Mouse (Mus musculus) retina, postnatal 7 days (tissue): Measurements from ENCODE around the gene Naa40.

Experiments
- DNase-seq: peaks from one replicate; pipeline ENCODE4 v3.0.0-alpha.2; 2012; ENCODE audit warnings: low read depth, low spot score

Gene Naa40

DNA sequence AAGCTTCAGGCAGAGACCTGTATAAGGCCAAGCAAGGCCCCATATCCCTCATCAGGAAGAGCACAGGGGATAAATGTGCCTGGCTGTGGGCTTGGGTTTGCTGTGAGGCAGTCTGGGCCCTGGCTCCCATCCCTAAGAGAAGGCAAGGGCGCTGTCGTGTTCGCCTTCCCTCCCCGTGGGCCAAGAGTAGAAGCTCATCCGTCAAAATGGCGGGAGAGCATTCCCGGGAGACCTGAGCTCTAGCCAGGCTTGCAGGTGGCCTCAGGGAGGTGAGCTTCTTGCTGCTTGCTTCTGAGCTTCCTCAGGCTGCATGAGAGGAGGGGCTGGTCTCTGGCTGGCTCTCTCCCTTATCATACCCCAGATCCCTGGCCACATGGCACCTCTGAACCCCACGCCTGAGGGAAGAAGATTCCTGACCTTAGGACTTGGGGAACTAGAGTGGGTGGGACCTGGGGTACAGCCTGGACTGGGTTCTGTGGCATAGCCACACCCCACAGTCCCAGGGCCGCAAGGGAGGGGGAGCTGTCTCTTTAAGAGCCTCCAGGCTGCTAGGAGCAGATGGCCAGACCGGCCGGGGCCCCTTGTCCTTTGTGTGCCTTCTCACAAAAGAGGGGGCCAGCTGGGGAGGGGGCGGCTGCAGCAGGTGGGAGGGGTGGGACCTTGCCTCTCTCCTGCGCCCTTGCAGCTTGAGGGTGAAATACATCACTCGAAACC is 24.7 kb upstream of the Naa40 start:
- DNase-seq, result no peak

DNA sequence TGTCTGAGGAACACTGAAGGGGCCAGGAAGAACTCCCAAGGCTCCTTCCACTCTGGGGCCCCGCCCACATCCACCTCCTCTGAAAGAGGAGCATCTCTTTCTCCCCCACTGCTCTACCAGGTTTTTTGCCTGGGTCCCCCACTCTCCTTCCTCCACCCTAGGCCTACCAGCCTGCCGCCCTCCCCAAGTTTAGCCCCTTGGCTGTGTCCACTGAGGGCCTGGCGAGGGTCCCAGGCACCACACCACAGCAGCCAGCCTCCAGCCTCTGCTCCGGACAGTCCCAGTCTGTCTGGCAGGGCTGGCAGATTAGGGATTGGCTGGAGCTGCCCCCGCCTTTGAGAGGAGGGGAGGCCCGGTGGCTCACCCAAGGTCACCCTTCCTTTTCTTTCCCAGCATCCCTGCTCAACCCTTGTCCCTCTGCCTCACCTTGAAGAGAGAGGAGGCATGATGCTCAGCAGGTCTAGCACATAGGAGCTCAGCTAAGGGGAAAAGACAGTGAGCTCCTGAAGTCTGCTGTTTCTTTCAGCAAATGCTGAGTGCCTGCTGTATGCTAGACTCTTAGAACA is 23.9 kb upstream of the Naa40 start:
- no peak for DNase-seq

DNA sequence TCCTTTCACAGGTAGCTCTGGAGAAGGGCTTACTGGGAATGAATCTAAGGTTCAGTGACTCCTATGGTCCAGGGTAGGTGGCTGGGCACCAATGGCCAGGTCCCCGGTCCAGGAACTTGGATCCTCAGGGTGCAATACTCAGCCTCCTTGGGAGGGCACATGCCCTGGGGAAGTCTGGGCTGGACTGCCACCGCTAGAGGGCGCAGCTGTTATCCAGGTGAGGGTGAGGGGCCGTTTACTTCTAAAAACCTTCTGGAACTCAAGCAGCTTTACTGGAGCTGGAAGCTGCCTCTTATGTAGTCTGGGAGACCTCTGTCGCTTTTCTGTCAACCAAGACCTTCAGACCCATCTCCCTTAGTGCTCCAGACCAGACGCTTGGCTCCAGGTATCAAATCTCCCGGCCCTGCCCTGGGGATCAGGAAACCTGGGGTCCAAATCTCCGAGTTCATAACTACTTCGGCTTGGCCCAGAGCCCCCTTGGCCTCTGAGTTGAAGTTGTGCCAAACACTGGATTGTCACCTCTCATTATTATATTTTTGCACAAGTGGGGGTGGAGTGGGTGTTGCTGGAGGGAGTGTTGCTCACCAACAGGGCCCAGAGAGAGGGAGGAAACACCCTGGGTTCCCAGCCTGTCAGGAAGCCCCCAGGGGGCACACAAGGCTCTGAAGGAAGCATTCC is 23.2 kb upstream of the Naa40 start:
- DNase-seq, result no peak

DNA sequence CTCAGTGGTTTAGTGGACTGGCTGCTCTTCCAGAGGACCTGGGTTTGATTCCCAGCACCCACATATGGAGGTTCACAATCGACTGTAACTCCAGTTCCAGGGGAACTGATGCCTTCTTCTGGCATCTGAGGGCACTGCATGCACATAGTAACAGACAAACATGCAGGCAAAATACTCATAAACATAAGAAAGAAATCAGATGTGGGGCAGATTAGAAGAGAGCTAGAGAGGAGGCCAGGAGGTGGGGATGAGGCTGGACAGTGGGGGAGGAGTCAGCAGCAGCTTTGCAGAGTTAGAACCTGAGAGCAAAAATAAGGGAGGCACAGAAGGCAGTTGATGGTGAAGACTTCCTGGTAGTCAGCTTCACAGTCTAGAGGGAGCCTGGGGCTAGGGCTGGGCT is 21.6 kb upstream of the Naa40 start:
- no peak for DNase-seq

DNA sequence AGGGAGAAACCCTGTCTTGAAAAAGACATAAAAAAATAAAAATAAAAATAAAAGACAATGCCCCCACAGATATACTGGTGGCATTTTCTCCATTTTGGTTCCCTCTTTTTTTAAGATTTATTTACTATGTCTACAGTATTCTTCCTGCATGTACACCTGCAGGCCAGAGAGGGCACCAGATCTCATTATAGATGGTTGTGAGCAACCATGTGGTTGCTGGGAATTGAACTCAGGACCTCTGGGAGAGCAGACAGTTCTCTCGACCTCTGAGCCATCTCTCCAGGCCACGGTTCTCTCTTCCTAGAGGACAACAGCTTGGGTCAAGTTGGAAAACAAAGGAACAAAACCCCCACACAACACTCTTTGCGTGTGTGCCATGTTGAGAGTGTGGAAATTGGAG is 21.0 kb upstream of the Naa40 start:
- DNase-seq, result no peak

DNA sequence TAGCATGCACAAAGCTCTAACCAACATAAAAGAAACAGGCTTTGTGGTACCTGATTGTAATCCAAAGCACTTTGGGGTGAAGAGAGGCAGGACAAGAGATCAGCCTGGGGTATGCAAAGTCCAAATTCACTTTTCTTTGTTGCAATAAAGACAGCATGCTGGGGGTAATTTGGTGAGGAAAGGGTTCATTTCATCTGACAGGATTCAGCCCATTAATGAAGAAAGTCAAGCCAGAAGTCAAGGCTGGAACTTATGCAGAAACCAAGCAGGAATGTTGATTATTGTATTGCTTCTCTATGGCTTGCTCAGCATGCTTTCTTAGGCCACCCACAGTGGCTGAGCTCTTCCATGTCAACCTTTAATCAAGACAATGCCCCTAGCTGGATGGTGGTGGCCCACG is 20.5 kb upstream of the Naa40 start:
- DNase-seq, result no peak

DNA sequence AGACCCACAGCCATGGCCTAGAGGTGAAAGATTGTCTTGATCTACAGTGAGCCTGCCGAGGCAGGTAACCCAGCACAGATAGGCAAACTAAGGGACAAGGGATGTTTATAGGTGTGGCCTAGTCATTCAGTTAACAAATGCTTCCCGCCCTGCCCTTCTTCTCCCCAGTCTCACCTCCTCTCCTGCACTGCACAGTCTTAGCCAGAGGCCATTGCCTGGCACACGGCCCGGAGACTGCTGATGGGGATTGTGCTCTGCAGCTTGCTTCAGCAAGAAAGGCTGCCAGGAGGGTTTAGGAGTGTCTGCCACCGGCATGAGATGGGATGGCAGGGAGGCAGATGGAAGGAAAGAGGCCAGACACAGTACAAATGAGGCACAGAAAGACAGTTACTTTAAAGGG is 16.9 kb upstream of the Naa40 start:
- no peak for DNase-seq

DNA sequence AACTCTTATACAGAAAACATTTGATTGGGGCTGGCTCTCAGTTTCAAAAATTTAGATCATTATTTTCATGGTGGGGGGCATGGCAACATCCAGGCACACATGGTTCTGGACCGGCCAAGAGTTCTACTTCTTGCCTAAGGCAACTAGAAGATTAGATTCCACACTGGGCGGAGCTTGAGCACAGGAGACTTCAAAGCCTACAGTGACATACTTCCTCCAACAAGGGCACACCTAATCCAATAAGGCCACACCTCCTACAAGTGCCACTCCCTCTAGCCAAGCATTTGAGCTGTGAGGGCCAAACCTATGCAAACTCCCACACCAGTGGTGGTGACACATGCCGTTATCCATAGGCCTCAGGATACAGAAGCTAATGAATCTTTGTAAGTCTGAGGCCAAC is 5.0 kb upstream of the Naa40 start:
- DNase-seq, result no peak

DNA sequence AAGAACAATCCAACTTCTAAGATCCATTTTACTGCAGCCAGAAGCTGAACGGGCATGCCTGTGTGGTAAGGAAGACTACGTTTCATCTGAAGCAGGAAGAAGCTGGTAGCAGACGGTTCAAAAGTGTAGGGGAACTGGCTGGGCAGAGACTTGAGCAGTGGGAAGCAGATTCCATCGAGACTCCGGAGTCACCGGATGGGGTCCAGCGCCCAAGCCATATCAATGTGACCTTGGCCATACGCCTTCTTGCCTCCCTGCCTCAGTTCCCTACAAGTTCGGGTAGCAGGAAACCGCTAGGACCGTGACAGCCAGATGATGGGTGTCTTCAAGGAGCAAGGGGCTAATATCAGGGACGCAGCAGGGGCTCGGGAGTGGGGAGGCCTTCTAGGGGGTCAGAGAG is 692 bp downstream of the Naa40 start:
- DNase-seq, result no peak

DNA sequence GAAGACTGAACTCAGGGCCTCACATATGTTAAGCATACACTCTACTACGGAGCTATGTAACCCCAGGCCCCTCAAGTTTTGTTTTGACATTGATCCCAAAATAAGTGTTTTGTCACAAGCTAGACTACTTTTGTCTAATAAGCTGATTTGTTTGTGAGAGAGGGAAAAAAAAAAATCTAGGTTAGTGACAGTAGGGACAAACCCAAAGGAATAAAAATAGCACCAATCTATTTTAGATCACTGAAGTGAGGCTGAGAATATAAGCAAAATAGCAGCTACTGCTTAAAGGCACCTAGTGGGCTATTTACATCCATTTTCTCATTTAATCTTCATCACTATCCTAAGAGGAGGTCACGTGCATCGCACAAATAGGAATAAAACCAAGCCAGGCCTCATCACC is 1.4 kb downstream of the Naa40 start:
- no peak for DNase-seq

DNA sequence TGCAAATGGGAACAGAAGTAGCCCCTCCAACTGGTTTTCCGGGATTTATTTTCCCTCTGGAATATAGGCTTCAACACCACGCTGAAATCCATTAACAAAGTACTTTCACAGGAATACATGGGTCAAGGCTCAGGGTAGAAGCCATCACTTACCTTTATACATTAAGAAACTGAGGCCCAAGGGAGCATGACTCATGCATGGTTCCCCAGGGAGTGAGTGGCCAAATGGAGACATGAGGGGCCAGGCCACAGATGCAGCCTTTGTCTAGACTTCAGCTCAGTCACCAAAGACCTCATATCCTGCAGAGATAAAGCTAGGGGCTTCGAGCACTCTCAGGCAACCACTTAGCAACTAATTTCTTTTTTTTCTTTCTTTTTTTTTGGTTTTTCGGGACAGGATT is 4.2 kb downstream of the Naa40 start:
- DNase-seq, result no peak

DNA sequence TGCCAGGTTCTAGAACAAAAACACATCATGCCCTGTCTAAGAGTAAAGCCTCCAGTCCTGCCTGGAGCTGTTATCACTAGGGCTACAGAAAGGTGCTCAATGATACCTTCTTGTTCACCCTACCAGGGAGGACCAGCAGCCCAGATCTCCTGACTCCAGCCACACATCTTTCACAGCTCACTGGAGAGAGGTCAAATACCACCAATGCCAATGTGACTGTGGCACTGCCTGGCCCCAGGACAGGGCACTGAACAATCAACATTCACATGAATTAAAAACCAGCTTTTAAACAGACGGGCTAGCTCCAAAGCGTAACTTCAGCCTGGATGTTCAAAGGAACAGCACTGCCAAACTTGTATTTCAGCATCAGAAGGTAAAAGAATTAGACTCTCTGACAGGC is 5.0 kb downstream of the Naa40 start:
- no peak for DNase-seq

DNA sequence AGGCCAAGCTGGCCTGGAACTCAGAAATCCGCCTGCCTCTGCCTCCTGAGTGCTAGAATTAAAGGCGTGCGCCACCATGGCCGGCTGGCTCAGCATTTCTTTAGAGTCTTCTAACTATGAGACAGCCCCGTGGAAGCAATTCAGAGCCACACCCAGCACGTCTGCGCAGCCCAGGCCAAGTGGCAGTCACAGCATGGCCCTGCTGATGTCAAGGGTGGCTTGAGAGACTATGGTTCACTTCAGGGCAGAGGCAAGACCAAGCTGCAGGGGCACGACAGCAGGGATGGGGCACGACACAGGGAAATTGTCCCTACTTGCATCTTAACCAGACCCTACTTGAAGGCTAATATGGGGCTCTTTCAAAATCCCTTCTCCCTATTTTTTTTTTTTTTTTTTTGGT is 5.5 kb downstream of the Naa40 start:
- DNase-seq, result no peak

DNA sequence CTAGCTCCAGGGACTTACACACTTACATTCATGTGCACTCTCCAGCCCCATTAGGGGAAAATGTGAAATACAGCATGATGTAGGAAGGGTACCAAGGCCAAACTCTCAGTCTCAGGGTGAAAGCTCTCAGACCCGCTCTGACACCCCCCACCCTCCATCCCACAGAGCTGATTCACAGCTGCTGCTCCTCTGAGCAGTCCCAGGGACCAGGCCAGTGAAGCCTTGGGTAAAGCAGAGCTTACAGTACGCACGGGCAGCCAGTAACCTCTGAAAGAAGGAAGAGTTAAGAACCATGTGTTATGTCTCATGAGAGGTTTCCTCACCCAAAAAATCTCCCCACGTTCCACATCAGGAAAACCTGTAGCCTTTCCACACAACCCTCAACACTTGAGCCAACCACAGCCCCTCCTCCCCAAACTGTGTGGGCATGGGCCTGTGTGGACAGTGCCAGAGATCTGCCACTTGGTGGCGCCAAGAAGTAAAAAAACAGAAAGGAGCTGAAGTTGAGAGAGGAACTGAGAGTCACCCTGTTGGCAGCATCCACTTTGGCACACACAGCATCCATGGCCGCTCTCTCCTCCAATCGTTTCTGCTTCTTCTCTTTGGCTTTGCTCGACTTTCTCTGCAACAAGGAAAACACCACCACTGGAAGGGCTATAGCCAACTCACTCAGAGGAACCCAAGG is 6.3 kb downstream of the Naa40 start:
- peak; percentile 71 for DNase-seq

DNA sequence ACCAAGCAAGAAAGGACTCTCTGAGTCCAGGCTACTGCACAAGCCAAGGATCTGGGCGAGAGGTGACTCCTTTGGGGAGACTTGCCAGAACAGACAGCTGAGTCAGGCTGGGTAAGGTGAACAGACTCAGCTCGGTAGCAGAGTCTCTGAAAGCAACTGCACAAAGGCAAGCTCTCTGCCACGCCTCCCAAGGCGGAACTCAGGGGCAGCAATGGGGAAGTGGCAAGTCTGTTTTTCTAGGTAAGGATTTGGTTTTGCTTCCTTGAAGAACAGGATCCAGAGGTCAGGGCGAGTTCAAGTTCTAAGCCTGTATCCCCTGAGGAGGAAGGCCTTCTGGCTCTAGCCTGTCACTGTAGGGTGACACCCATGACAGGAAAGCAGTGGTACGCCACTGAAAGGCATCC is 14.5 kb downstream of the Naa40 start:
- no peak for DNase-seq

DNA sequence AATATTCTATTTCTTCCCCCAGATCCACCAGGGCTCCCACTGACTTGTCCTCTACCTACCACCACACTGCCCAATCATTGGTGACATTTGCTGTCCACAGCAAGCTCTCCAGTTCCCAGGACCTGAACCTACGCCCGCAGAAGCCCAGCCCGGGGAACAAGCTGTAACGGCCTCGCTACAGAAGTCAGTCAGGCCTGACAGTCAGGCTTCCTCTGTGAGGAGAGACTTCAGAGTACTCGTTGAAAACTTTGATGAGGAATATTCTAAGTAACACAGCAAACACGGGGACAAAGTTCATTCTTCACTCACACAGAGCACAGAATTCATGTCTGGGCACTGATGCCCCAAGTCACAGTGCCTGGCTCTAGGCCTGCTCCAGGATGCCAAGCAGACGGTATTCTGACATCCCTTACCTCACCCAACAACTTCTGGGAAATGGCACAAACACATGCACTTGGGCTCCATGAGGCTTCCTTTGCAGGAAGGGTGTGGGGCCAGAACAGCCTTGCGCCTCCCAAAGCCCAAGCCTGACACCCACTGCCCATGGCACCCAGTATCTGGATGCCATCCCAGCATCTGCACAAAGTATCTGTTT is 15.8 kb downstream of the Naa40 start:
- DNase-seq, result no peak

DNA sequence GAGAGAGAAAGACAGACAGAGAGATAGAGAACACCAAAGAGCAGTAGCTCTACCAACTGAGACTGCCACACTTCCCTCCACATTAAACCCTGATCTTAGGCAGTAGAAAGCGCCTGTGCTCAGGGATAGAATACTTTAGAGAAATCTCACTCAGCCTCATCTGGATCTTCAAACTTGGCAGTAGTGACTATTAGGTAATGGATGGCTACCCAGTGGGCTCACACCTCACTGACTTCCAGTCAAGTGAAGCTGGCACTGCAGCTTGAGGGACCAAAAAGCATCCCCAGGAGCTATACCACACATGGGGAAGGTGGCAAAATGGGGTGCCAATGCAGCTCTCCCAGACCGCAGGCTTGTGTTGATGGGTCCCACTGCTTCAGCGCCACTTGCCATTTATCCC is 16.7 kb downstream of the Naa40 start:
- DNase-seq, result no peak

DNA sequence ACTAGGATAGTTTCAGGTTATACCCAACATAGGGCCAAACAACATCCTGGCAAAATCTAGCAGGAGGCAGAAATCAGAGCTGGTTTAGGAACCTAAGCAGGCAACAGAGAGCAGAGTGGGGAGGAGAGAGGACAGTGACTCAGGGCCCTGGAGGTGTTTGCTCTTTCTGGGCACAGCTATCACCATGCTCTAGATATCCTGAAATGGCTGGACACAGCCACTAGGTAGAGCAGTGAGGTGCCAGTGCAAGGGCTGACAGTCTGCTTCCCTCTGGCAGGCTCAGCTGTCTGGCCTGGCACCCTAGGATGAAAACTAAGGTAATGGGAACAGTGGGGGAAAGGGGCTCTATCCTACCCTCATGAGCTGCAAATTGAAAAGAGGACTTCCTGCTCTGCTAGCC is 17.5 kb downstream of the Naa40 start:
- no peak for DNase-seq

DNA sequence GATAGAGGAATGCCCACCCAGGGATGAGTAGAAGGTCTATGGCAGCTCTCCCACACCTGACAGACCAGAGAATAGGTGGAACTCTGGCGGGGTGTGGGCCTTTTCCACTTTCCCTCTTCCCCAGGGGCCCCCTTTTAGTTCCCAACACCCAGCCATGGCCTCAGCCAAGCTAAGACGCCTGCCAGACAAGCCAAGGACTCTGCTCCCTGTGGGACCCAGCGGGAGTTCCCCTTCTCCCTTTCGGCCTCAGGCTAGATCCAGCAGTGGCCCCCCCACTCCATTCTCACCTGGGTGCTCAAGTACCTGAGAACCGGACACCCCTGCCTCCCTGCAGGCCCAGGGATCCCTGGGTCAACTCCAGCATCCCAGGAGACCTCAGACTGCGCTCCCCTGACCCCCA is 18.8 kb downstream of the Naa40 start:
- no peak for DNase-seq

DNA sequence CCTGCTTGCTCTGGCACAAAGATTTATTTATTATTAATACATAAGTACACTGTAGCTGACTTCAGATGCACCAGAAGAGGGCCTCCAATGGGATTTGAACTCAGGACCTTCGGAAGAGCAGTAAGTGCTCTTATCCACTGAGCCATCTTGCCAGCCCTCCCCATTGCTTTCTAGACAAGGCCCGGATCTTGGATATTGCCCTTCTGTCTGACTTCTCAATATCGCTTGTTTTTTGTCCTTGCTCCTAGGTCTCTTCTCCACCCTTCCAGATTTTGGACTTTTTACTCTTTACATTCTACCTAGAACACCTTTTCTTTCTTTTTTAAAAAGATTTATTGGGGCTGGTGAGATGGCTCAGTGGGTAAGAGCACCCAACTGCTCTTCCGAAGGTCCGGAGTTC is 22.2 kb downstream of the Naa40 start:
- no peak for DNase-seq

DNA sequence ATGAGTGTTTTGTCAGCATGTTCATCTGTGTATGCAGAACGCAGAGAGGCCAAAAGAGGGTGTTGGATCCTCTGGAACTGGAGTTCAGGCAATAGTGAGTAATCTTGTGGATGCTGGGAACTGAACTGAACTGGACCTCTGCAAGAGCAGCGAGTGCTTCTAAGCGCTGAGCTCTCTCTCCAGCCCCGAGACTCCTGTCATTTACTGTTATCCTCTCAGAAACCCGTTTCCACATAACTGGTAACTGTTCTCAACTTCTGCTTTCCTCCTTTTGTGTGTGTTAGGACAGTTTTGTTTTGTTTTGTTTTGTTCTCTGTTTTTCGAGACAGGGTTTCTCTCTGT is 23.1 kb downstream of the Naa40 start:
- no peak for DNase-seq

DNA sequence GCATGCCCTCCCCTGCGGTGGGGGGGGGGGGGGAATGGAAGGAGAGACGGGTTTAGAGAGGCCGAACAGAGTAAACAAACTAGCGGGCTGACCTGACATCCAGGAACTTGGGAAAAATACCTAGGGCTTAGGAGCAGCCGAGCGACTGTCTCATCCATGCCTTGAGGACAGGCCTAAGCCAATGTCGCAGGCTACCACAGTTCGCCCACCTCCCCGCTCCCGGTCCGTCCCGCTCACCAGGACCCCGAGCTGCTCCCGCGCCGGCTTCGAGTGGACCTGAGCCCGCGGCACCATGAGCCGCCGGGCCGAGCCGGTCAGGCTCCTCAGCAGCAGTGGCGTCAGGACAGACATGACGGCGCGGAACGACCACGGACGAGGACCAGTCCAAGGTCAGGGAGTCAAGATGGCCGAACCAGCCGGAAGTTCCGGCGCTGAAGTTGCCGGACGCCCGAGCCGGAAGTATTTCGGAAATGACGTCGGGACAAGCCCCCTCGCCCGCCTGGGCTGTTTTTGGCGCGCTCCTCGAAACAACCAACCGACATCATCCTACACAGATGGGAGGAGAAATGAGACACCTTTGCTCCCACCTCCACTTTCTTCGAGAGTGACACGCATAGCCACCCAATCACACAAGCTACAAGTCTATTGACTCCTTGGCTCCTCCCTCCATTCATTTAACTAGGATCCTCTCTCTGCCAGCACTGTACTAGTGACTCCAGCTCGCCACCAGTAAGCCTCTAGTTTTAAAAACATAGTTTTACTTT is 23.6 kb downstream of the Naa40 start, which contains the start of gene Cox8a:
Gene Cox8a, minus strand, starts transcription at position 455 of the 764 bp plus-strand sequence.
- DNase-seq, result peak; percentile 96
